Mouse (Mus musculus) mesoderm, embryonic 11.5 days (tissue): Measurements from ENCODE around the gene Gm20388.
A peak's percentile ranks its signal among the peaks of the same experiment; 100 is the strongest.

ENCODE experiments used
- DNase-seq: peaks from one replicate; pipeline ENCODE4 v3.0.0-alpha.2; 2012; ENCODE audit warnings: low read depth, low spot score

Gene Gm20388

DNA sequence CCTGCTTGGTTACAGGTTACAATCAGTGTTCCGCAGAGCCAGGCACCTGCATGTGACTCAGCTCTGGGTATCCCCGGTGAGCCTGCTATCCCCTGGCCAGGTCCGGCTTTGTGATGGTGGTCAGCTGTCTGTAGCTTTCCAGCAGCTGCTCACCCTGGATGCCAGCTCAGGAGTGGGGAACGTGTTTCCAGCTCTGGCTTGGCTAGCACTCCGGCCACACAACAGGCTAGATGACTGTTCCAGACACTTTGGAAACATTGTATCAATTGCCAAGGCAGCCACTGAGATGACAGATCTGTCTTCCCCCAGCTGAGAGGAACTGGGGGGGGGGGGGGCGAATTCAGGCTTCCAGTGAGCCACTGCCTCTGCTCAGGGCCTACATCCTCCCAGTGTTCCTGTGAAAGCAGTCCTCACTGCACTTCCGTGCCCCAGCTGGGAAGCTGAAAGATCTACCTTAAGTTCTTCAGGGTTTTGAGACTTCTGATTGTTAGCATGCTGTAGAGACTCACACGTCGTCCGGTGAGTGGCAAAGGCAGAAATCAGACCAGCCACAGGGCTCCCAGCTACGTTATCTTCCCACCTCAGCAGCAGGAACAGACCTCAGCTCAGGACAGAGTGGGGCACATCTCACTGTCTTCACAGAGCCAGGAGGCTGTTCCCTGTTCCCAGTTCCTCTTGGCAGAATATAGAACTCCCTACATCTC, 4408.1 kb downstream of the Gm20388 start:
- no peak for DNase-seq

DNA sequence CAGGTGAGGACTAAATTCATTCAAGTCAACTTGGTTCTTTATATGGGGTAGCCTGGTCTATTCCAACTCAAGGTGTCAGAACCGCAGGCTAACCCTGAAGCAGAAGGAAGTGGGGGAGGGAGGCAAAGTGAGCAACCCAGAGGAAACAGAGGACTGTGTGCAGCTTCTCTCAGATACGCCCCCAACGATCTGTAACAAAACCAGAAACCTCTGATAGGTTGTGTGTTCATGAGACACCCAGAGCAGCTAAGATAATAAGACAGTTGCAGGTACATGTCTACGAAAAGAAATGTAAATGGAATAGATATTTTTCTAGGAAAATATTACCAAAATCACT, 4408.6 kb downstream of the Gm20388 start:
- DNase-seq: no peak

DNA sequence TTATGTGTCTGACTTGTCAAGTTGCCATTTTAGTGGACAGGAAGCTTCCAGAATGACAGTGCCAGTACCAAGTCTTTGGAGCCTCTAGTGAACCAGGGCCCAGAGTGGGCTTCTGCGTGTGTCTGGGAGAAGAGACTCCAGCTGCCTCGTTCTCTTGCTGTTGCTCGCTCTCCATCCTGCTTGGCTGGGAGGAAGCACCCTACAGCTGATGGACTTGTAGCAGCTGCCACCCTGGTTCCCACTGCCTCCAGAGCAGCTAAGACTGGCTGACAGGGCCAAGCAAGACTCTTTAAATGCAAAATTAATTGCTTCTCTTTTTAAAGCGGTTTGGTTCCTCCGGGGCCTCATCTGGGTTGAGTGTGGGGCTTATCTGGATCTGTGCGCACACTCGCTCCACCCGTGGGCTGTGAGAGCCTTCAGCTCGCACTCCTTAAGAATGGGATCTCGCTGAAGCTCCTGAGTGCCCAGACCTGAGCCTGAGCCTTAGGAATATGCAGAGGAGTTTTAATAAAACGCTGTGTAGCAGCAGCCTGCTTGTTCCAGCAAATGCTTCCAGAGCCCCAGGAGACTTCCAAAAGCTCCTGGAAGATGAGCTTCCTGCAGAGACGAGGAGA, 4410.7 kb downstream of the Gm20388 start:
- DNase-seq: no peak

DNA sequence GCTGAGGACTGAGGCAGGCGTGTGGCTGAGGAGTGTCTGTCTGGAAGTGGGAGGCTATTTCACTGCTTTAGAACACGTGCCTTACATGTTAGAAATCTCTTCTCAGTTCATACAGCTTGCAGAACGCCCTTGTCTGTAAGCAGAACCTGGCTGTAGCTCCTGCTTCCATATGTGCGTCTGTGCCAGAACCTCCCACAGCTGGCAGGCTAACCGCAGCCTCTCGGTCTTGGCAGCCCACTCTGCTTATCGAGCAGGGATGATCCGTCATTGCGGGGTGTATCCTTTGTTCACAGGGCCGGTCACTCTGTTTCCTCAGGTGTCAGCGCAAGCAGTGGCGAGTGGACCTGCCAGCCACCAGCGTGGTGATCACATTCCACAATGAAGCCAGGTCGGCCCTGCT, 4412.7 kb downstream of the Gm20388 start:
- no peak for DNase-seq

DNA sequence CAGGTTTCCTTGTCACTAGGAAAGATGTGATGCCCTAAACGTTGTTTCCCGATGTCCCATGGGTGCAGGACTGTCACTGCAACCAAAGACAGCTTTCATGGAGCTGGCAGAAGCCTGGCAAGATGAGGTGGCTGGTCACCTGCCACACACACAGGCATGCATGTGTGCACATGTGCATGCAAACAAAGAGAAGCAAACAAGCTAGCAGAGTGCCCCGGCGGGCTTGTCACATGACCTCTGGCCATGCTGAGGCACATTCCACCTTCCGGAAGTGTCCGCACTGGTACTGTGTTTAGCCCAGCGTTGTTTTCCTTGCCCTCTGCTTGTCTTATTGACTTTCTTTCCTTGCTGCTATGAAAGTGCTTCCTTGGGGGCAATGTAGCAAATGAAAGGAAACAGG, 4417.6 kb downstream of the Gm20388 start:
- DNase-seq: no peak

DNA sequence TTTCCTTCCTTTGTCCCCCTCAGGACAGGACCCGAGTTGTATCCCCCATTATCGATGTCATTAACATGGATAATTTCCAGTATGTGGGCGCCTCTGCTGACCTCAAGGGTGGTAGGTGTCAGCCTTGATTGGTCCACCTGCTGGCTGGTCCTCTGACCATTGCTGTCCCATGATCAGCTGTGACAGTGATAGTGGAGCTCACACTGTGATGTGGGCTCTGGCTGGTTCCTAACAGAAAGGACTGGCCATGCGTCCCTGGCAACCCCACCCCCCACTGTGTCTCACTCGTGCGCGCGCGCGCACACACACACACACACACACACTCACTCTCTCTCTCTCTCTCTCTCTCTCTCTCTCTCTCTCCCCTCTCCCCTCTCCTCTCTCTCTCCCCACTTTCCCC, 4419.0 kb downstream of the Gm20388 start:
- DNase-seq: no peak

DNA sequence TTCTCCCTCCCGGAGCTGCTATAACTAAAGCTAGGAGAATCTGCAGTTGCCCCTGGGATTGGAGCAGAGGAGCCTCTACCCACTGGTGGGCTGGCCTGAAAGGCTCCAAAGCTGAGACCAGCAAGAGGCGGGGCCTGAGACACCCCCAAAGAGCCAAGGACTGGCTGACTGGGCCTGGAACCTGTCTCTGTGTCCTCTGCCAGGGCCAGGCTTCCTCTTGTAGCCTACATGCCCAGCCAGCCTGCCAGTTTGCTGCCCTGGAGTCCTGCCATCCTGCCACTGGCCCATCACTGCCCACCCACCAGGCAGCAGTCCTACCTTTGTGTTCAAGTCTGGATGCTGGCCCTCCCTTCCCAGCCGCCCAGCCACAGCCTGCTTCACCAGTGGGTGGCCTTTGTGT, 4419.8 kb downstream of the Gm20388 start:
- DNase-seq: no peak

DNA sequence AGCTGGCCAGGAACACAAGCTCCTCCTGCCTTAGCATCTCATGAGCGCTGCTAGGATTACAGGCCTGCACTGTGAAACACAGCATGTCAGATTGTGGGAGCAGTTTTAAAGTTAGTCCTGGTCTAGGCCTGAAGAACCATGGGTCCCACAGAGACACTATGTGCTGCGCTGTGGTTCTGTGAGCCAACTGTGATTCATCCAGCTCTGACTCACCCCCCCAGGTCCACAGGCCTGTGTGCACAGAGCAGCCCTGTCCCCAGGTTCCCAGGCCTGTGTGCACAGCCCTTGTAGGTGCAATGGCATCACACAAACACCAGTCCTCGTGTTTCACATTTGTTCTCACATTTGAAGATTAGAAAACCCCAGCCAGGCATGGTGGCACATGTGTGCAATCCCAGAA, 4420.5 kb downstream of the Gm20388 start:
- no peak for DNase-seq

DNA sequence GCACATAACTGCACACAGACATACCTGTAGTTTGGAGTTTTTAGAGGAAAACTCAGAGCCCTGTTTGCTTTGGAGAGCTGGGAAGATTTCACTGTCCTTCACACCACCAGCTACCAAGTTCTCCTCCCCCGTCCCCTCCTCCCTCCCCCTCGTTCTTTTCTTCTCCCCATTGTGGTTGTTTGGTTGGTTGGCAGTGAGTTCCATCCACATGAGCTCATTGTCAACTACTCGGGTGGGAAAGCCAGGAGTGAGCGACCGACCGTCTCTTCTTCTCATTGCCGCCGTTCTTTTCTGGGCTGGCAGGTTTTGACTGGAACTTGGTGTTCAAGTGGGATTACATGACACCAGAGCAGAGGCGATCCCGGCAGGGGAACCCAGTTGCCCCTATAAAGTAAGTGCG, 4421.1 kb downstream of the Gm20388 start:
- no peak for DNase-seq

DNA sequence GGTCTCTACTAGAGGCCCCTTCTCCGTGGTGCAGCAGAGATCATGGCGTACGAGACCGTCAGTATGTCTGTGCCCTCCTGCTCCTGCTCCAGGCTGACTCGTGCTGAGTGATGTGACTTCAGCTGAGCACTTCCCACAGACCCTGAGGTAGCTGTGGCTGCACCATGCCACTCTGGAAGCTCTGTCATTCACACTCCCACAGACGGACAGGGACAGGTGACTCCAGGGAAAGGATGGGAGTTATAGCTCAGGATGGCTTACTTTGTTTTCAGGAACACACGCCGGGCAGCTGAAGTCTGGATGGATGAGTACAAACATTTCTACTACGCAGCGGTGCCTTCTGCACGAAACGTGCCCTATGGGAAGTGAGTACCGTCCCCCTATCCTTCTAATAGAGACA, 4425.7 kb downstream of the Gm20388 start:
- no peak for DNase-seq

DNA sequence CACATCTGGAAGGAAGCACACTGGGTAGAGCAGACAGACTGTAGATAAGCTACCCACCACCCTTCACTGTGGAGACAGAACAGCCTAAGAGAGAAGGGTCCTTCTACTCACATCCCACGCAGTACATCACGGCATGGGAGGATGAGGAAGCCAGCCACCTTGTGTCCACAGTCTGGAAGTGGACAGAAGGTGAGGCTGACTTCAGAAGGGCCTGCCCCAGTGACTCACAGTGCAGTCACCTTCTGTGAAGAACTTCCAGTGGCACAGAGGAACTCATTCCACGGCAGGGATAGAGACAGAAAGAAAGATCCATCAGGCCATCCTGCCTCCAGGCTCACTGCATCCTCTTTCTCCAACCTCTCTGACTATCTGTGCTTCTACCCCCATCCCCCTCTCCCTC, 4429.1 kb downstream of the Gm20388 start:
- no peak for DNase-seq

DNA sequence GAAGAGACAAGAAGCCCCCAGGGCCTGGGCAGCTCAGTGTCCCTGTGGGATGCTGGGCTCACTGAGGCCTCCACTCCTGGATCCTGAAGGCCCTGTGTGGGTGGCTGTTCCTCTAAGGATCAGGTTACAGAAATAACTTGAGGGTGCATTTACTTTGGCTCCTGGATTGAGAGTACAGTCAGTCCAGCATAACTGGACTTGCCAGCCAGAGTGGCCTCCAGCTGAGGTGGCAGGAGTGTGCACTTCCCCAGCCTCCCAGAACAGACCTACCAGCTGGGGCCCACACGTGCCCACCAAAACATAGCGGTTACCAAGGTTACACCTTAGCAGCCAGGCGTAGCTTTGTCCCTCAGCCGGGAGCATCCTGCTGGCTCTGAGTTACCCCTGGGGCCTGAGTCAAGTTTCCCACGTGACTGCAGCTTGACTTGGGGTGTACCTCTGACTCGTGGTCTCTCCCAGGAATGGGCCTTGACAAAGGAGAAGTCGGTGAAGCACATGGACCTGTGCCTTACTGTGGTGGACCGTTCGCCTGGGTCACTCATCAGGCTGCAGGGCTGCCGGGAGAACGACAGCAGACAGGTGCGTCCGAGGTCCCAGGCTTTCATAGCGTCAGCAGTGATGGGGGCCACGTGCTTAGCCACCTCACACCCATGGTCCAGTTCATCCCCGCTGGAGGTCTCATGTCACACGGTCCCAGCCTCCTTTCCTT, 4429.9 kb downstream of the Gm20388 start:
- DNase-seq: peak; percentile 51

DNA sequence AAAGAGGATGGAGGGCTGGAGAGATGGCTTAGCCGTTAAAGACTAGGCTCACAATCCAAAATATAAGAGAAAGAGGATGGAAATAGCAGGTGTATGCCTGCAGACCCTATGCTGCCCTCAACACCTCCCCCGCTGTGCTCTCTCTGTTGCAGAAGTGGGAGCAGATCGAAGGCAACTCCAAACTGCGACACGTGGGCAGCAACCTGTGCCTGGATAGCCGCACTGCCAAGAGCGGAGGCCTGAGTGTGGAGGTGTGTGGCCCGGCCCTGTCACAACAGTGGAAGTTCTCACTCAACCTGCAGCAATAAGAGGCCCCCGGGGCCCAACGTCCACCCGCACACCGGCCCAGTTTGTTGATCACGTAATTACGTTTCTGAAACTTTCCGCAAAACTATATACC, 4432.5 kb downstream of the Gm20388 start:
- DNase-seq: no peak

DNA sequence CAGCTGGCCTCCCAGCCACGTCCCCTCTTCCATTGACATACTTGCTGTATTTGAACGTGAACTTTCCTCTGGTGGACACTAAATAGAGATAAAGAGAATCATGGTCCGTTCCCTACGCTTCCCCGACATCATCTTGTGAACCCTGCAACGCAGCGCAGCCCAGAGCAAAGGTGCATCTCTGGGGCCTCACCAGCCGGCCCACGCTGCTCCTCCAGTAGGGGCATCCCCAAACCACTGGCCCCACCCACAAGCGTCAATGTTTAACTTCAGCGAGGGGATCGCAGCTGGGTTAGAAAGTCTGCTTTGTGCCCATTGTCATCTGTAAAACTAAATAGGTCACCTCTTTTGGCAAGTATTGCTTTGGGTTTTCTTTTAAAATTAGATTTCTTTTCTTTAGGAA, 4433.4 kb downstream of the Gm20388 start:
- DNase-seq: no peak

DNA sequence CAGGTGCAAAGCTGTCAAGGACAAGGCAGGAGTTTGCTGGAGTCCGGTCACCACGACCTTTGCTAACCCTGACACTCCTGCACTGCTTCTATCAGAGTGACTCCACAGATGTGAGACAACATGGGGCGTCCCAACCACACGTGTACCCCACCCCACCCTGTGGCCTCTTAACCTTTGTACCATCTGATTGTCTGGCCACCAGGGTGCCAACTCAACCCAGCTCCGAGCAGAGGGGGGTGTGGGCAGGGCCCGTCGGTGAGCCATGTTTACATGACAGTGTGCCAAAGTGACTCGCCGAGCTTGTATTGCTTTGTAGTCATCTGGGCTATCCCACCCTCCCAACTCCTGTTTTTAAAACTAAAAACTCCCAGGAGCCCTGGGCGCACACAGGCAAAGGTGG, 4434.5 kb downstream of the Gm20388 start:
- DNase-seq: no peak

DNA sequence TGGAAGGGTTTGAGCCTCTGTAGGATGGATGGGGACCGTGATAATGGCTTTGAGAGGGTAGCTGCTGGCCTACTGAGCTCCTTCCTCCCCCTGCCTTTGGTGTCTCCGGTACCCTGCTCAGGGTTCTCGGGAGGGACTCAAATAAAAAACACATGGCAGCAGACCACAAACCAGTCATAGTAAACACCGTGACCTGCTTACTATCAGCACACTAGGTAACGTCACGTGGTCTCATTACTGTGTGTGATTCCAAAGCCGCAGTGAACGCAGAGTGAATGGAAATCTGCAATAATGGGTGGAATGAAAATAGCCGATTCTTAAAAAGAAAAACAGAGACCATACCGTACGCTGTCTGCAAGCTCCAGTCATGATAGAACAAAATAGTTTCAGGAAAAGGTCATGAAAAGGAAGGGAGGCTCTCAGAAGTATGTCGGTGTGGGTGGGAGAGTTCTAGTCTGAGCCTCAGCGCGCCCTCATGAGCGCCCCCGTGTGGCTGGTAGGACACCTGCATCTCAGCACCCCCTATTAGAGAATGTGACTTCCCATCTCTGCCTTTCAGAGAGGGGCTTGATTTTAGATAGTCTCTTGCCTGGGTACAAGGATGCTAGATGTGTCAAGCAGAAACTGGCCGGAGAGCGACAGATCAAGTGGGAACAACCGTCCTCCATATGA, 4436.3 kb downstream of the Gm20388 start:
- peak; percentile 65 for DNase-seq

DNA sequence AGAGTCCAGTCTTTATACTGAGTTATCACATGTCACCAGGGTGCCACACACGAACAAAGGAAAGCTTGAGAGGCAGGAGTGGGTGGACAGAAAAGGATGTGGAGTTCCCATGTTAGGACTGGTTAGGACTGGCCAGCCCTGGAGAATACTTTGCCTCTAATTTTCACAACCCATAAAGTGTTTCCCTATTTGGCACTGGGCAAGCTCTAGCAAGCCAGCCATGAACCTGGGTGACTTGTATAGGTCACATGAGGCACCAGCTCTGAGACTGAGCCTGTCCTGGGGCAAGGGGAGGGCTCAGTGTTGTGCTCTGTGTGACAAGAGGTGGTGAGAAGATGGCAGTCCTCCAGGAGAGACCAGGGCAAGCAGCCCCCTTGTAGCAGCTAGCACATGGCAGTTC, 4437.4 kb downstream of the Gm20388 start:
- DNase-seq: no peak

DNA sequence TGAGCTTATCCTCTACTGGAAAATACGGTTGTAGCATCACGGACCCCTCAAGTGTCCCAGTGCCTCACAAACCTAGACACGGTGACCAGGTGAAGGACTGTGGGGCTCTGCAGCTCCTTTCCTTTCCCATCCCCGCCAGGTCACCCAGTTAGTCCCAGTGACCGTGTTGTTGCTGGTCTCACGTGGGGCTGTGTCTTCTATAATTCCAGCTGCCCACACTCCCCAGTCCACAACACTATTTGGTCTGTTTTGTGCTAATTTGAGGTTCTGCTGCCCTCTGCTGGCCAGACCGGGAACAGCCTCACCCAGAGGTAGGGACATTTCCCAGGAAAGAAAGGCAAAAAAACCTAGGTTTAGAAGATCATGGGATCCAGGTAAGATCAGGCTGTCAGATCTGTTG, 4439.0 kb downstream of the Gm20388 start:
- peak; percentile 77 for DNase-seq

DNA sequence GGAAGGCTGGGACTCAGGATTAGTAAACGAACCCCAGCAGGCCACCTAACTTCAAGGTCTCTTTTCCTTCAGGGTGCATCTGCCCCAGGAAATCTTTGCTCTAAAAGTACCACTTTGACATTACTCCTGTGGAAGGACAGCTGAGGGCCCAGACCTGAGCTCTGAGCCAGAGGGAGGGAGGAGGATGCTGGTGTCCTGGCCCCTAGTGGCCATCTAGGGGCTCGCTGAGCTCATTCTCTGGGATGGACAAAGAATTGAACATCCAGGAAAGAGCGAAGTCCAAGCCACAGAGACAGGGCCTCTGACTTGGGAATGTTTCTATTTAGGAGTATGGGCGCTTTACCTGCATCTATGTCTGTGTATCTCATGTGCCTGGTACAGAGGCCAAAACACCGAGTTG, 4441.0 kb downstream of the Gm20388 start:
- DNase-seq: no peak

DNA sequence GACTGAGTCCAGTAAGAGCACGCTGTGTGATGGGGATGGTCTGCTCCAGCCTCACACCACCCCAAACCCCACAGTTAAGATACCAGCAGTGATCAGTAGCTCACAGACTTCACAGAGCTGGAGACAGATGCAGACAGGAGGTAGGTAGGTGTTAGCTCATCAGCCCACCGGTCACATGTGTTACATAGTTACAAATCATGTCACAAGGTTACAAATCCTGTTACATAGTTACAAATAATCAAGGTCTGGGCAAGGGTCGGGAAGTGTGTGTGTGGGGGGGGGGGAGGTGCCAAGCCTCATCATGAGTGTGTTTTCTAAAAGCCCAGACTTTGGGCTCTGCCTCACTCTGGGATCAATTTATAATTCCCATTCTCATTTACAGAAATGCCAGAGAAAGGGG, 4450.3 kb downstream of the Gm20388 start:
- DNase-seq: no peak

DNA sequence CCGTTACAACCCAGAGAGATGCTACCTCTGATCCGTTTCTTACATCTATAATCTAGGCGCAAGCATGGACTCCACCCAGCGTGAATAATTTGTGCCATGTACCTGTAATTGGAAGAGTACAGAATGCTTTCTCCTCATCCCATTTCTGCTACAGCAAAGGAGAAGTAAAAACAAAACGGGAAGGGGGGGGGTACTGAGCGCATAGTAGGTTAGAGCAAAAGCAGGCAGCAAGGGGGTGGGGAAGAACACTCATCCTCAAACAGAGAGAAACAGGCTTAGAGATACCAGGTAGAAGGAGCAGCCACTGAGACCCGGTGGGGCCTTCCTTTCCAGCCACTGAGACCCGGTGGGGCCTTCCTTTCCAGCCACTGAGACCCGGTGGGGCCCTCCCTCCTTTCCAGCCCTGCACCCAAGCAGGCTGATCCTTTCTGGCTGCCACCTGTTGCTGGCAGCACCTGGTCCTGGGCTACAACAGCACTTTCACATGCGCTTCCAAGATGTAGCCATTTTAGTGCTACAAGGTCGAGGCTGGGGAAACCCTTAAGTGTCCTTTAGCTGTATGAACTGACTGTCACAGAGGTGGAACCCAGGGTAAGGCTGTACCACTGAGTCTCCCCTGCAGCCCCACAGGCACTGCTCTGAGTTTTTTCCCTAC, 4451.3 kb downstream of the Gm20388 start:
- DNase-seq: no peak

DNA sequence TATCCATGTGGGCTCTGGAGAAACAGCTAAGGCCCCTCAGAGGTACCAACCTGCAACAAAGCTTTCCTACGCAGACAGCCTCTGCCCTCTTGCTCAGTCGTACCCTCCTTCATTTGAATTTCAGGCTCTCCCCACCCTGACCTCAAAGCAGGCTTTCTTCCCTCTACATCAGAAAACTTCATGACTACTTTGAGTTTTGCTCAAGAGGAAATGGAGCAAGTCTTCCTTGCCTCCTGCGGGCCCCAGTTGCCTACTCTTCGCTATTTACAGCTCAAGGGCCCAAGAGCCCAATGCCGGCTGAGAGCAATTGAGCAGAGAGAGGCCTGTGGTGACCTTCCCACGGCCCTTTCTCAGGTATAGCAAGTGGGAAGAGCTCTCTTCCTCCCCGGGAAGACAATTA, 4451.9 kb downstream of the Gm20388 start:
- DNase-seq: no peak
